Mouse (Mus musculus): ENCODE data around the gene Hist1h2bg. TPM values are rescaled to one million over a fixed set of nuclear protein-coding genes. Genes with fewer than 3 reads are reported as not detected.
"Not testable (repeated sequence)": the region's sequence is repeated elsewhere in the genome, so short reads cannot be mapped to it uniquely, and the experiment has no call there.

The Hist1h2bg gene
- polyA plus RNA-seq, 1 experiment from 2014 or later: 4.1 TPM

DNA sequence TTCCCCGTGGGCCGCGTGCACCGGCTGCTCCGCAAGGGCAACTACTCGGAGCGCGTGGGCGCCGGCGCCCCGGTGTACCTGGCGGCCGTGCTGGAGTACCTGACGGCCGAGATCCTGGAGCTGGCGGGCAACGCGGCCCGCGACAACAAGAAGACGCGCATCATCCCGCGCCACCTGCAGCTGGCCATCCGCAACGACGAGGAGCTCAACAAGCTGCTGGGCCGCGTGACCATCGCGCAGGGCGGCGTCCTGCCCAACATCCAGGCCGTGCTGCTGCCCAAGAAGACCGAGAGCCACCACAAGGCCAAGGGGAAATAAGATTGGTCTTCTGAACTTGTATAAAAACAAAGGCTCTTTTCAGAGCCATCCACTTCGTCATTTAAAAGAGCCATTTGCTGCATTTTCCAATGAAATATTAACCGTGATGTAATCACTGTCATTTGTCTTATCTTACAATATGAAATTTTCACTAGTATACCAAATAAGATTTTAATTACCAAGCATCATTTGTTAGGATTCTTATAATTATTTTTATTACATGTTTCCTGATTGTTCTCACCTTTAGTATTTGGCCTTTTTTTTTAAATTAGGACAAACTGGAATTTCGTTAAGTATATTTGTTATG is 3.5 kb downstream of the Hist1h2bg start:
- not testable (repeated sequence) for H3K36me3 ChIP-seq (ENCODE audit: insufficient read depth, low read length); H3K9me3 ChIP-seq (replicated peaks; ENCODE audit: low read length); H3K9ac ChIP-seq (ENCODE audit: low read depth, low read length); H3K27me3 ChIP-seq (ENCODE audit: insufficient read depth, low read length); ATAC-seq (replicated peaks; ENCODE audit: low FRiP score, low read depth)
- Histone ChIP-seq H3K27ac (peak overlapping the region; percentile 86), H3K4me3 (replicated peaks; ENCODE audit: low read depth, low read length) (peak overlapping the region; percentile 48; the same call in 1 of the 2 replicates), H3K4me1 (replicated peaks; ENCODE audit: insufficient read depth, low read length) (peaks cover 13% of the 10 kb centered on the region; the same call in 1 of the 2 replicates), H3K4me2 (ENCODE audit: low read length) (peak overlapping the region; percentile 59)
- WGBS: under 1% methylated on average over 6 of the region's 39 CpGs
- DNase-seq (ENCODE audit: low spot score): peak; percentile 33

DNA sequence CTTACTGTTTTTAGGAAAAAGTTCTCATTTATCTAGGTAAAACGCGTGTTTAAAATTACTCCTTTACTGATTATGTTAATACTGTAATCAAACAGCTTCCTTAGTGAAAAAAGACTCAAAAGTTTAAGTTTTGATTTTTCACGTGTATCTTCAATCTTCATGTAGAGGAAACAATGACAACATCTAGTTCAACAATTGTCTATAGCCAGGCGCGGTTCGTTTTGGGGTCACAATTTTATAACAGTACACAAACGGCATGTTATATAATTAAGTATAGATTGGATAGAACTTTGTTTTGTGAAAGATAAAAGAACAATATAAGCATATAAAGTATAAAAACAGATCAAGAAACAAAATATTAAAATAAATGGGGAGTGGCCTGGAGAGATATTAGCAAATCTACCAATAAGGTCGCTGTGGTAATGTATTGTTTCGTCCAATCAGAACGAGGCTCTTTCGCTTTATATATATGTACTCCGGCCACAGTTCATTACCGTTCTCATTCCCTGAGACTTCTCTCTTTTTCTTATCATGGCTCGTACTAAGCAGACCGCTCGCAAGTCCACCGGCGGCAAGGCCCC is 4.2 kb downstream of the Hist1h2bg start, which contains the start of gene Hist1h3d:
Gene Hist1h3d, plus strand, starts transcription at position 493 of the 581 bp plus-strand sequence.
- ATAC-seq (replicated peaks; ENCODE audit: low FRiP score, low read depth): peak; percentile 67
- no peaks in the 10 kb centered on the region for H3K9me3 ChIP-seq (replicated peaks; ENCODE audit: low read length)
- peak within 1 kb of the TSS; percentile 32 for H3K4me3 ChIP-seq (replicated peaks; ENCODE audit: low read depth, low read length)
- no peak for TF ChIP-seq CTCF (IDR thresholded peaks at IDR 0.05; ENCODE audit: low read depth)
- peaks cover 13% of the 10 kb centered on the region; the same call in 1 of the 2 replicates for H3K4me1 ChIP-seq (replicated peaks; ENCODE audit: insufficient read depth, low read length)
- peak; percentile 98 for DNase-seq (ENCODE audit: low spot score)
- no peaks in the 10 kb centered on the region for H3K27me3 ChIP-seq (ENCODE audit: insufficient read depth, low read length)
- peak within 1 kb of the TSS; percentile 59 for H3K4me2 ChIP-seq (ENCODE audit: low read length)
- H3K36me3 ChIP-seq (ENCODE audit: insufficient read depth, low read length): no peaks in the 10 kb centered on the region
- peak within 1 kb of the TSS; percentile 84 for H3K27ac ChIP-seq
- WGBS: 0% methylated on average over 18 of the region's 18 CpGs
- peak within 1 kb of the TSS; percentile 53; the same call in 1 of the 2 replicates for H3K9ac ChIP-seq (ENCODE audit: low read depth, low read length)

DNA sequence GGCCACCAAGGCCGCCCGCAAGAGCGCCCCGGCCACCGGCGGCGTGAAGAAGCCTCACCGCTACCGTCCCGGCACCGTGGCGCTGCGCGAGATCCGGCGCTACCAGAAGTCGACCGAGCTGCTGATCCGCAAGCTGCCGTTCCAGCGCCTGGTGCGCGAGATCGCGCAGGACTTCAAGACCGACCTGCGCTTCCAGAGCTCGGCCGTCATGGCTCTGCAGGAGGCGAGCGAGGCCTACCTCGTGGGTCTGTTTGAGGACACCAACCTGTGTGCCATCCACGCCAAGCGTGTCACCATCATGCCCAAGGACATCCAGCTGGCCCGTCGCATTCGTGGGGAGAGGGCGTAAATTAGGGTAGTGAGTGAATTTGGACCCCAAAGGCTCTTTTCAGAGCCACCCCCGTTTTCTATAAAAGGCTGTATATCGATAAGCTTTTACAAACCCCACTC is 4.7 kb downstream of the Hist1h2bg start:
- Histone ChIP-seq H3K4me1 (replicated peaks; ENCODE audit: insufficient read depth, low read length) (peaks cover 13% of the 10 kb centered on the region; the same call in 1 of the 2 replicates), H3K4me3 (replicated peaks; ENCODE audit: low read depth, low read length) (peak overlapping the region; percentile 32), H3K4me2 (ENCODE audit: low read length) (peak overlapping the region; percentile 59), H3K9ac (ENCODE audit: low read depth, low read length) (peak overlapping the region; percentile 53; the same call in 1 of the 2 replicates), H3K27ac (peak overlapping the region; percentile 75)
- not testable (repeated sequence) for H3K36me3 ChIP-seq (ENCODE audit: insufficient read depth, low read length); H3K27me3 ChIP-seq (ENCODE audit: insufficient read depth, low read length); DNase-seq (ENCODE audit: low spot score); H3K9me3 ChIP-seq (replicated peaks; ENCODE audit: low read length); ATAC-seq (replicated peaks; ENCODE audit: low FRiP score, low read depth)
- WGBS: 0% methylated on average over 9 of the region's 40 CpGs

DNA sequence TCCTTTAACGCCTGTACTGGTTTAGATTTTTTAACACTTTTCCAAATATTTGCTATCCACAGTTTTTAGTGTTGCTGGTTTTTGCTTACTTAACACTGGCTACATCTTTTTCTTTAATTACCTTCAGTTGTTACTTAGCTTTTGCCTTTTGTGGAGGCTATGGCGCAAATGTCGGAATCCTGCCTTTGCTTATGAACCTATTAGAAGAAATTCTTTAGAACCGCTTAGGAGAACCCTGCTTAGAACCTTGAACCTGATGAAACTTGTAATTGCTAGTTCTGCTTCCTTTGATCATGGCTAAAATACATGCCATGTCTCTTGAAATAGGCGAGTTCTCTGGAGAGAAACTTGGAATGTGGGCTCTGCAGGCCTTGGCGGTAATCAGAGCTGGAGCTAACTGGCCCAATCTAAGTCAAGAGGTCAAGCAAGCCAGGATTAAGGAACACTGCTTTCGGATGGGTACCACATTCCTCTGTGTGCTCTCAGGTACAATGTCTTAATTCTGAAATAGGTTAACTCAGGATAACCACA is 5.2 kb downstream of the Hist1h2bg start:
- peak overlapping the region; percentile 58; the same call in 1 of the 2 replicates for H3K27ac ChIP-seq
- peak; percentile 40 for DNase-seq (ENCODE audit: low spot score)
- 10% methylated on average over 7 of the region's 7 CpGs for WGBS
- H3K27me3 ChIP-seq (ENCODE audit: insufficient read depth, low read length): no peaks in the 10 kb centered on the region
- H3K9me3 ChIP-seq (replicated peaks; ENCODE audit: low read length): no peaks in the 10 kb centered on the region
- H3K9ac ChIP-seq (ENCODE audit: low read depth, low read length): peak overlapping the region; percentile 53; the same call in 1 of the 2 replicates
- H3K36me3 ChIP-seq (ENCODE audit: insufficient read depth, low read length): no peaks in the 10 kb centered on the region
- ATAC-seq (replicated peaks; ENCODE audit: low FRiP score, low read depth): no peak
- H3K4me1 ChIP-seq (replicated peaks; ENCODE audit: insufficient read depth, low read length): peaks cover 13% of the 10 kb centered on the region; the same call in 1 of the 2 replicates
- TF ChIP-seq CTCF (IDR thresholded peaks at IDR 0.05; ENCODE audit: low read depth): no peak
- H3K4me2 ChIP-seq (ENCODE audit: low read length): peak overlapping the region; percentile 59
- peak overlapping the region; percentile 32 for H3K4me3 ChIP-seq (replicated peaks; ENCODE audit: low read depth, low read length)

DNA sequence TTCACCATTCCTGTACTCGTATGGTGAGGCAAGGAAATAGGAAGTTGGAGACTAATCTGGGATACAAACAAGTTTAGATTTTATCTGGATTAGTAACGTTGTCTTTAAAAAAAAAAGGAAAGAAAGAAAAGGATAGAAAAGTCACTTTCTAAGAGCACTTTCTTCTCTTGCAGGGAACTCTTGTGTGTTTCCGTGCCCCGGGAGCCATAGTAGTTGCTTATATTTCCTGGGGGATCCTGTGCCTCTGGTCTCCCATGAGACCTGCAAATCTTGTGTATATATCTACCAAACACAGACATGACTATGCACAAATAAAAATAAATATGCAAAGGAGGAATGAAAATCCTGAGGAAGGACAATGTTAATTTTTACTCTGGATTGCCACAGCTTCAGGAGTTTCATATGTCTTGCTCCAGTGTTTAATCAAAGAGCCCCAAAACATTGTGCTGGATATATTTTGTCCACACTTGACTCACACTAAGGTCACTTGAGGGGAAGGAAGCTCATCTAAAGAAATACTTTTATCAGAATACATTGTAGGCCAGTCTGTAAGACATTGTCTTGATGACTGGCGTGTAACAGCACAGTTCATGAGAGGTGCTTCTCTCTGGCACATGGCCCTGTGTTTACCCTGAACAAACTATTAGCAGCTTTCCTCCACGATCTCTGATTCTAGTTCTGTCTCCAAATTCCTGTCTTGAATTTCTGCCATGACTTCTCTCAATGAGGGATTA is 5.9 kb downstream of the Hist1h2bg start:
- Histone ChIP-seq H3K9ac (ENCODE audit: low read depth, low read length) (peak overlapping the region; percentile 53; the same call in 1 of the 2 replicates), H3K36me3 (ENCODE audit: insufficient read depth, low read length) (no peaks in the 10 kb centered on the region), H3K9me3 (replicated peaks; ENCODE audit: low read length) (no peaks in the 10 kb centered on the region), H3K27me3 (ENCODE audit: insufficient read depth, low read length) (no peaks in the 10 kb centered on the region), H3K27ac (peak overlapping the region; percentile 58; the same call in 1 of the 2 replicates), H3K4me1 (replicated peaks; ENCODE audit: insufficient read depth, low read length) (peaks cover 13% of the 10 kb centered on the region; the same call in 1 of the 2 replicates), H3K4me2 (ENCODE audit: low read length) (peak overlapping the region; percentile 59), H3K4me3 (replicated peaks; ENCODE audit: low read depth, low read length) (peak overlapping the region; percentile 32)
- DNase-seq (ENCODE audit: low spot score): no peak
- TF ChIP-seq CTCF (IDR thresholded peaks at IDR 0.05; ENCODE audit: low read depth): no peak
- no peak for ATAC-seq (replicated peaks; ENCODE audit: low FRiP score, low read depth)
- 38% methylated on average over 6 of the region's 6 CpGs for WGBS

DNA sequence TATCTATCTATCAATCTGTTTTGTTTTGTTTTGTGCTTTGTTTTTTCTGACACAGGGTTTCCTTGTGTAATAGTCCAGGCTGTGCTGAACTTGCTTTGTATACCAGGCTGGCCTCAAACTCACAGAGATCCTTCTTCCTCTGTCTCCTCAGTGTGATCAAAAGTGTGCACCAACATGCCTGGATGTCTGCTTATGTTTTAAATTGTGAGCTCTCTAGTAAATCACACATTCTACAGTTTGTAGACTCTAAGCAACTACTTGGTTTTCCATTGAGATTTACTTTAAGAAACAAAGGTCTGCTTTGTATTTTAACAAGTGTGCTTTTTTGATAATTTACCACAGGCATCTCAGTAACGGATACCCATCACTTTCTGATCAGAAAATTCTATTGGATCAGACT is 6.6 kb downstream of the Hist1h2bg start:
- ATAC-seq (replicated peaks; ENCODE audit: low FRiP score, low read depth) (no peak), DNase-seq (ENCODE audit: low spot score) (no peak)
- H3K9ac ChIP-seq (ENCODE audit: low read depth, low read length): no peak overlapping the region
- H3K4me2 ChIP-seq (ENCODE audit: low read length): no peak overlapping the region
- no peak for TF ChIP-seq CTCF (IDR thresholded peaks at IDR 0.05; ENCODE audit: low read depth)
- H3K4me3 ChIP-seq (replicated peaks; ENCODE audit: low read depth, low read length): no peak overlapping the region
- WGBS: 89% methylated on average over 1 of the region's 1 CpGs
- no peaks in the 10 kb centered on the region for H3K27me3 ChIP-seq (ENCODE audit: insufficient read depth, low read length)
- no peaks in the 10 kb centered on the region for H3K9me3 ChIP-seq (replicated peaks; ENCODE audit: low read length)
- H3K27ac ChIP-seq: no peak overlapping the region
- peaks cover 10% of the 10 kb centered on the region; the same call in 1 of the 2 replicates for H3K4me1 ChIP-seq (replicated peaks; ENCODE audit: insufficient read depth, low read length)
- no peaks in the 10 kb centered on the region for H3K36me3 ChIP-seq (ENCODE audit: insufficient read depth, low read length)

Measured in kidney, postnatal 0 days (tissue).